Mouse (Mus musculus): Measurements from ENCODE around the gene Ing1. TPM values are rescaled to one million over a fixed set of nuclear protein-coding genes. Genes with fewer than 3 reads are reported as not detected.

Ing1 gene
- 10 to 100 TPM; 31.2 to 35.7 TPM for total RNA-seq (2021)
- long read RNA-seq, experiment 1, transcript Ing1-202 (2 exons, 1,971 nt) = minor isoform, 20 of 67 reads
- long read RNA-seq, experiment 1, transcript Ing1-201 (2 exons, 2,814 nt) = major isoform, 37 of 67 reads
- long read RNA-seq, experiment 1, partial matches to known transcripts = 0 of 67 reads
- long read RNA-seq, experiment 1, other reads (novel, unspliced or antisense) = 5 of 67 reads
- long read RNA-seq, experiment 2, transcript Ing1-201 (2 exons, 2,814 nt) = major isoform, 17 of 36 reads
- long read RNA-seq, experiment 2, transcript Ing1-202 (2 exons, 1,971 nt) = minor isoform, 12 of 36 reads
- long read RNA-seq, experiment 2, partial matches to known transcripts = 0 of 36 reads
- long read RNA-seq, experiment 2, other reads (novel, unspliced or antisense) = 4 of 36 reads

- peak; percentile 97 for DNase-seq
Measured at GRCm38 (mm10) chr8:11554799-11555719, at the start of gene Ing1. TSS of gene Ing1 (plus strand) at chr8:11555571.

GRCm38 (mm10) chr8:11506074-11506473, 49.3 kb upstream of the Ing1 start:
- no peak for DNase-seq

GRCm38 (mm10) chr8:11506802-11507201, 48.6 kb upstream of the Ing1 start:
- peak; percentile 79 for DNase-seq

- no peak for DNase-seq
Measured at GRCm38 (mm10) chr8:11508880-11509279, 46.5 kb upstream of the Ing1 start.

GRCm38 (mm10) chr8:11510971-11511370, 44.4 kb upstream of the Ing1 start:
- DNase-seq = no peak

- DNase-seq = no peak
Measured at GRCm38 (mm10) chr8:11512711-11513110, 42.7 kb upstream of the Ing1 start.

GRCm38 (mm10) chr8:11513247-11513646, 42.1 kb upstream of the Ing1 start:
- no peak for DNase-seq

GRCm38 (mm10) chr8:11516292-11516691, 39.1 kb upstream of the Ing1 start:
- no peak for DNase-seq

- DNase-seq = no peak
Measured at GRCm38 (mm10) chr8:11517366-11518055, 37.9 kb upstream of the Ing1 start.

- no peak for DNase-seq
Measured at GRCm38 (mm10) chr8:11518056-11518396, 37.3 kb upstream of the Ing1 start.

- DNase-seq = no peak
Measured at GRCm38 (mm10) chr8:11518676-11519075, 36.7 kb upstream of the Ing1 start.

- DNase-seq = no peak
Measured at GRCm38 (mm10) chr8:11523331-11523730, 32.0 kb upstream of the Ing1 start.

GRCm38 (mm10) chr8:11530155-11530770, 25.1 kb upstream of the Ing1 start:
- peak; percentile 45 for DNase-seq

- DNase-seq = no peak
Measured at GRCm38 (mm10) chr8:11530849-11531248, 24.5 kb upstream of the Ing1 start.

- DNase-seq = no peak
Measured at GRCm38 (mm10) chr8:11534494-11534893, 20.9 kb upstream of the Ing1 start.

GRCm38 (mm10) chr8:11539049-11539448, 16.3 kb upstream of the Ing1 start:
- DNase-seq = no peak

- no peak for DNase-seq
Measured at GRCm38 (mm10) chr8:11540182-11540581, 15.2 kb upstream of the Ing1 start.

- DNase-seq = no peak
Measured at GRCm38 (mm10) chr8:11542031-11542430, 13.3 kb upstream of the Ing1 start.

GRCm38 (mm10) chr8:11542866-11543265, 12.5 kb upstream of the Ing1 start:
- no peak for DNase-seq

- peak; percentile 72 for DNase-seq
Measured at GRCm38 (mm10) chr8:11544386-11544785, 11.0 kb upstream of the Ing1 start.

GRCm38 (mm10) chr8:11547063-11547462, 8.3 kb upstream of the Ing1 start:
- DNase-seq = no peak

GRCm38 (mm10) chr8:11549706-11550105, 5.7 kb upstream of the Ing1 start:
- DNase-seq = peak; percentile 72
